Mouse (Mus musculus) CD4-positive, CD25-positive, alpha-beta regulatory T cell, adult 2 months (primary cell): ENCODE measurements around the gene Ilf3.

Experiments used
- DNase-seq: peaks from one replicate; pipeline ENCODE4 v3.0.0-alpha.2; 2012; ENCODE audit warnings: low read depth, low spot score

Gene Ilf3

DNA sequence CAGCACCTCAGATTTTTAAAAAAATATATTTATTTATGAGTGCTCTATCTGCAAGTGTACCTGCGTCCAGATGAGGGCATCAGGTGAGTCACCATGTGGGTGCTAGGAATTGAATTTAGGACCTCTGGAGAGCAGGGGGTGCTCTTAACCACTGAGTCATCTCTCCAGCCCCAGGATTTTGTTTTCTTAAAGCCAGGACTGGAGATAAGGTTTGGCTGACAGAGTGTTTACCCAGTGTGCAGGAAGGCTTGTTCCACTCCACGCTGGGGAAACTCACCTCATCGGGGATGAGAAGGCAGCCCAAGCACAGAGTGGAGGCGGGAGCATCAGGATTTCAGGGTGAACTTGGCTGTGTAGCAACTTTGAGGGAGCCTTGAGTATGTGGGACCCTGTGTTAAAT is 27.3 kb upstream of the Ilf3 start:
- no peak for DNase-seq

DNA sequence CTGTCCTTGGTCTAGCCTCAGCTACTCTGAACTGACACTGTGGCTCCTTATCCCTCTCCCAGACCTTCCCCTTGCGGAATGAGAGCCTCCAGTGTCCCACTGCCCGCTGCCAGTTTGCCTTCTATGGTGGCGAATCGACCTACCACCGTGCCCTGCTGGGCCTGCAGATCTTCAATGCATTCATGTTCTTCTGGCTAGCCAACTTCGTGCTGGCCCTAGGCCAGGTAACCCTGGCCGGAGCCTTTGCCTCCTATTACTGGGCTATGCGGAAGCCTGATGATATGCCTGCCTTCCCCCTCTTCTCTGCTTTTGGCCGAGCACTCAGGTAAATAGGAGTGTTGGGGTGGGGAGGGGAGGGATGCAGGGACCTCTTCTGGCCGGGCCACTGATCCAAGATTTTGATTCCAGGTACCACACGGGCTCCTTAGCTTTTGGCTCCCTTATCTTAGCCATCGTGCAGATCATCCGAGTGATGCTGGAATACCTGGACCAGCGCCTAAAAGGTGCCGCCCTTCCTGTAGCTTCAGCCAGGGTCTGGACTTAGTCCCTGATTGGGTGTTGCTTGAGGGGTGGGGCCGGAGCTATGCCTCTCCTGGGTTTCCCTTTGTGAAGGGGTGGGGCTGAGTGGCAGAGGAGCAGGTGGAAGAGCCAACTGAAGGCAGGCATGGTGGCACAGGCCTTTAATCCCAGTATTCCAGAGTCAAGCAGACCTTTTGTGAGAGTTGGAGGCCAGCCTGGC is 20.9 kb upstream of the Ilf3 start:
- DNase-seq = no peak

DNA sequence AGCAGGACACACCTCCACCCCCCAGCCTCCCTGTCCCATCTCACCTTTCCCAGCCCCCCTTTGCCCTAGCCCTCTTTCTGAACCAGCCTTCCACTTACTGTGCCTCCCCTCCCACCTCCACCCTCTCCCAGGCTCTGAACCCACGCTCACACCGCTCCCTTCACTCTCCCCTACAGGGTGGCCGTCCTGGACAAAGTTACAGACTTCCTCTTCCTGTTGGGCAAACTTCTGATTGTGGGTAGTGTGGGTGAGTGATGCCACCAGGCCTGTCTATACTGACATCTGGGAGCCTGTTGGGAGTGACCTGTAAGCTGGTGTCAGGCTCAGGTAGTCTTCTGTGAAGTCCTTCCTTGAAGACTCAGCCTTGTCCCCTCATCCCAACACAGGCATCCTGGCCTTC is 19.5 kb upstream of the Ilf3 start:
- no peak for DNase-seq

DNA sequence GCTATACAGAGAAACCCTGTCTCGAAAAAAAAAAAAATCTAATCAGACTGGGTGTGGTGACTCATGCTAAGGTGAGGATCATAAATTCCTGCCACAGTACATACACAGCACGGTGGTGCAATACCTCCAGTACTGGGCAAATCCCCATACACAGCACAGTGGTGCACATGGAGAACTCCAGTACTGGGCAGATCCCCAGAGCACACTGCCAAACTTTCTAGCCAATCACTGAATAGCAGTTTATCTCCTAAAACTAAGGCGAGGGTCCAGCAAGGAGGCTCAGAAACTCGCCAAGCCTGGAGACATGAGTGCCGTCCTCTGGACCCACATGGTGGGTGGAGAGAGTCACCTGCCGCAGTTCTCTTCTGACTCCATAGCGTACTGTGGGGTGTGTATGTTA is 16.5 kb upstream of the Ilf3 start:
- no peak for DNase-seq

DNA sequence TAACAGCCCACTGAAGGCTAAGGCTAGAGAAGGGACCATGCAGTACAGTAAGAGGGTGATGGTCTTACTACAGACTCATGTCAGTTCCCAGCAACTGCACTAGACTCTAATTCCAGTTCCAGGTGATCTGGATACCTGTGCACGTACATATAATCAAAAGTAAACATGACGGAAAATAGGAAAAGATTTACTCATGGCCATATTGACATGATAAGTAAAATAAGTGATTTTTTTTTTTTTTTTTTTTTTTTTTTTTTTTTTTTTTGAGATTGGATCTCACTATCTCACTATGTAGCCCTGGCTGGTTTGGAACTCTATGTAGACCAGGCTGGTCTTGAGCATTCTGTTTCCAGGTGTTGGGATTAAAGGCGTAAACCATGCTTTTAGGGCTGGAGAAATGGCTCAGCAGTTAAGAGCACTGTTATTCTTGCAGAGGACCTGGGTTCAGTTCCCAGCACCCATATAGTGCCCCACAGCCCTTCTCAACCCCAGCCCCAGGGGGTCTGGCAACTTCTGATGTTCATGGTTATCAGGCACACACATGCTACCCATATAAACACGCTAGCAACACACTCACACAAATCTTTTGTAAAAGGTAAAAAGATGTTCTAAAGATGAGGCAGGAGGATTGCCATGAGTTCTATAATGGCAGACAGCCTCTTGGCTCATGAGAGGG is 15.8 kb upstream of the Ilf3 start:
- no peak for DNase-seq

DNA sequence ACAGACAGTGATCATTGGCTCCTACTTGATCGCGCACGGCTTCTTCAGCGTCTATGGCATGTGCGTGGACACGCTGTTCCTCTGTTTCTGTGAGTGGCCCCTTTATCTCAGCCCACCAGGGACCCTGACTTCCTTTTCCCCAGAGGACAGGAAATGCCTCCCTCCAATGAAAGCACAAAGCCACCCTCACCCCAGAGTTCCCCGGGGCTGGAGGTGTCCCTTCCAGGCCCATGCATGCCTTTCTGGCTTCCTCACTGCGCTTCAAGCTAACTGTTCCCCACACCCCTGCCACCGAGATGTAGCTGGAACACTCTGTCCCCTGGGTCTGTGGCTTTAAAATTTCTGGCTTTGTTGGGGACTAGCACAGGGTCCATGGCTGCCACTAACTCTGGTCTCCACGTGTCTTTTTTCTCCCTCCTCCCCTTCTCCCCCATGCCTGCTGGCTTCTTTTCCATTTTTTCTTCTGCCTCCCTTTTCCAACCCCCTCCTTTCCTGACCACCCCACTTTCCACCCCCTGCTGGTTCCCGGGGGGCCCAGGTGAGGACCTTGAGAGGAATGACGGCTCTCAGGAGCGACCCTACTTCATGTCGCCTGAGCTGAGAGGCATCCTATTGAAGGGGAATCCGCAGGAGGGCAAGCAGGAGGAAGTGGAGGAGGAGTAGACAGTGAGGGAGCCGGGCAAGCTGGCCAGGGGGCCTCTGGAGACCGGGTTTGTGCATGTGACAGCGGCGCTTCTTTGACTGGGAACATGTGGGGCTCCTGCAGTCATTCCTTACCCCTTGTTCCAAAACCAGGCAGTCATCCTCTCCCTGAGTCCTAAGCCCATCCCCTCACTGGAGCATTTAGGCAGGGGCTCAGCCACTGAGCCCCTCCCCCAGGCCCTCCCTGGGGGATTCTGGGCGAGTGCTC is 15.0 kb upstream of the Ilf3 start:
- no peak for DNase-seq

DNA sequence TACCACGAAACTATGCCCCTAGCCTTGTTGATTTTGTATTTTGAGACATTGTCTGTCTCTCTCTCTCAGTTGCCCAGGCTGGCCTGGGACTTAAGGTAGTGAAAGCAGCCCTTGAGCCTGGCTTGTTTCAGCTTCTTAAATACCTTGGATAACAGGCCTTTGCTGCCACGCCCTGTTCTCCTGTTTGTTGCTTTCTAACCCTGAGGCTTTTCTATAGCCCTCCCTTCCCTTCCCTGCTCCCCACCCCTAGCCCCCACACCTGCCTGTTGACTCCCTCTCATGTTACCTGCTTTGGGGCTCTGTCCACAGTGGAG is 14.3 kb upstream of the Ilf3 start:
- DNase-seq = no peak

DNA sequence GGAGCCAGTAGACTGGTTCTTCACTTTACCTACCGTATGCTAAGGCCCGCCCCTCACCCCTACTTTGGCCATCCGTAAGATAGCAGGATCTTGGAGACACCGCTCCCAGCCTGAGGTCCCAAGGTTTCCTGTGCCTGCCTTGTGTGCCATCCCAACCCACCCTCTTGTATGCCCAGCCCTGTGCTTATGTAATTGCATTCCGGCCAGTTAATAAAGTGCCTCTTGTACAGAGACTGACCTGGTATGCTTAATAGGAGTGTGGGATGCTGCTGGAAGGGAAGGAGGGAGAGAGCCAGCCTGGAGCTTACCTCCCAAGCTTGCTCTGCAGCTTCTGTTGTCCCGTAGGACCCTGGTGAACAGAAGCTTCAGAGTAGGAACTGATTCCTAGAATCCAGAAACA is 12.9 kb upstream of the Ilf3 start:
- DNase-seq = no peak

DNA sequence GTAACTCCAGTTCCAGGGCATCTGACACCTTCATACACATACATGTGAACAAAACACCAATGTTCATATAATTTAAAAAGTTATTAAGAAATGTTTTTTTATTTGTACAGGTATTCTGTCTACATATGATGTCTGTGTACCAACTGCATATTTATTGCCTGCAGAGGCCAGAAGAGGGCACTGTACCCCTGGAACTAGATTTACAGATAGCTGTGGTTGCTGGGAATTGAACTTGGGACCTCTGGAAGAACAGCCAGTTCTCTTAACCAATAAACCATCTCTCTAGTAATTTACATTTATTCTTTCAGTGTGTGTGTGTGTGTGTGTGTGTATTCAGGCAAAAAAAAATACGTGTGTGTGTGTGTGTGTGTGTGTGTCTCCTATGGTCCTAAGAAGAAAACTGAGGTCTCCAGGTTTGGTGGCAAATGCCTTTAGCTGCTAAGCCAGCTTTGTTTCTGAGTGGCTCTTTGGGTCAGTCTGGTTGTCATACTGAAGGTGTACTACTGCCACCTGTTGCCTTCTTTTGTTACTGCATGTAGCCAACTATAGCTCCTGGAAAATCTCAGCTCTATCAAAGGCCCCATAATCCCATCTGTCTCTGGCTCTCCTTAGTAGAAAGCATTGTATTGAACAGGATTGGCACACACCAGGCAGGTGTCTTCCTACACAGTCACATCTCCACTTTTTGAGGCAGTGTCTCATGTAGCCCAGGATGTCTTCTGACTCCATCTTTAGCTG is 10.5 kb upstream of the Ilf3 start:
- DNase-seq = peak; percentile 88

DNA sequence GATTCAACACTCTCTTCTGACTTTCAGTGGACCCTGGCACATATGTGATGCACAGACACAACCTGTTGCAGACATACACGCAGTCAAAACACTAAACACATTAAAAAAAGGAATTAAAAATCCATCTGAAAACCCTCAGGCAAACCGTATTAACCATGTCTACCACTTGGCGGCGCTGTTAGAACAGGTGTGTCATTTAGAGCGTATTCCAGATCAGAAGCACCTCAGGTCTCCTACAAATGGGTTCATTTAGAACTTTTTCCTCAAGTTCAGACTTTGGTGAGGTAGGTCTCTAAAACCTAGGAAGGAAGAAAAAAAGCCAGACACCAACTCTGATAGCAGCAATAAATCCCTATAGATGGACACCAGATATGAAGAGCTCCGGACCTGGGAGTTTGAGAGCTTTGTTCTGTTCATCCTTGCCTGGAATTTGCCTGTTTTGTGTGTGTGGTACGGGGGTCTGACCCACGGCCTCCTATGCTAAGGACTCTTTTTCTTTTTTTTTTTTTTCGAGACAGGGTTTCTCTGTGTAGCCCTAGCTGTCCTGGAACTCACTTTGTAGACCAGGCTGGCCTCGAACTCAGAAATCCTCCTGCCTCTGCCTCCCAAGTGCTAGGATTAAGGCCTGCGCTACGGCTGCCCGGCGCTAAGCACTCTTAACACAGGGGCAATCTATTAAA is 990 bp upstream of the Ilf3 start:
- DNase-seq = peak; percentile 91

DNA sequence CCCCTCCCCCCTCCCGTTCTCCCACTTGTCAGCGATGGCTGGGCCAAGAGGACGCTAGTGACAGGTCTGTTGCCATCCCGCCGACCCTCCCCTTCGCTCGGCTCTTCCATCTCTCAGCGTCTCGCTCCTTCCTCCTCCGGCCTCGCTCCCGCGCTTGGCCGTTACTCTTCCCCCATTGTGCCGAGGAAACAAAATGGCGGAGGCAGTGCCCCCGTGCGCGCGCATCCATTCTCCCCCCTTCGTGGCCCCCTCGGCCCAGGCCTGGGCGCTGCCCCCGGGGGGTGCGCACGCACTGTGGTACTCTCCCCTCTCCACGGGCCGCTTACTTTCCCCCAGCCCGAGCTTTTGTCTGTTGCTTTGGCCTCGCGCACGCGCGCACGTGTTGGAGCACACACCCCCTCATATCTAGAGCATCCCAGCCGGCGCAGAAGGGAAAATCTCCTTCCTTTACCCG is 487 bp downstream of the Ilf3 start:
- DNase-seq = peak; percentile 87

DNA sequence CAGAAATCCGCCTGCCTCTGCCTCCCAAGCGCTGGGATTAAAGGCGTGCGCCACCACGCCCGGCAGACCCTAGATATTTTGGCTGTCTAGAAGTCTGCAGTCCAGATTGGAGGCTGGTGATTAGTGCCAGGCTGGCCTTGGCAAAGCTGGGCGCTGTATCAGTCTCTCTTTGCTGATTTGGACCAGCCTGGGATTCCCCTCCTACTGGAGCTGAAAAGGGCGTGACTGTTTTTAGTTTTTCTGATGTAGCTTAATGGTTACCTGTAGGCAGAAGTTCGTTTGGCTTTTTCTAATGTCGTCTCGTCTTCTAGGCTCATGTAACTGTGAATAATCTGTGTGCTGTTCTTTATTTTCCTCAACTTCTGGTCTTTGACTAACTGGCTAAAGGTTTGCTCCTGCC is 1.4 kb downstream of the Ilf3 start:
- DNase-seq = peak; percentile 47

DNA sequence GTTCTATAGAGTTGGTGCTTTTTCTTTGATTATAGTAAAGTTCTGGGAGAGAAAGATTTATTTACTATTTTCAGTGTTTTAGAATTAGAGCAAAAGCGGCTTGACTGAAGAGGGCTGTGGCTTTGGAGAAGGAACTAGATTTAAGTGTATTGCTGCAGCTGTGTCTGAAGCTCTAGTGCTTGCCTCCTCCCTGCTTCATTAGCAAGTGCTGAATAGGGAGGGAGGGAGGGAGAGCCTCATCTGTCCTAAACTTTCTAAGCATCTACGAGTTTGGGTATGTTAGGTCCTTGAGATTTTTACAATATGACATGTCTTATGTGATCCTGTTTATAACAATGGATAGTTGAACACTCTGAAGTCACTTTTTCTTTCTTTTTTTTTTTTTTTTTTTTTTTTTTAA is 3.2 kb downstream of the Ilf3 start:
- DNase-seq = no peak

DNA sequence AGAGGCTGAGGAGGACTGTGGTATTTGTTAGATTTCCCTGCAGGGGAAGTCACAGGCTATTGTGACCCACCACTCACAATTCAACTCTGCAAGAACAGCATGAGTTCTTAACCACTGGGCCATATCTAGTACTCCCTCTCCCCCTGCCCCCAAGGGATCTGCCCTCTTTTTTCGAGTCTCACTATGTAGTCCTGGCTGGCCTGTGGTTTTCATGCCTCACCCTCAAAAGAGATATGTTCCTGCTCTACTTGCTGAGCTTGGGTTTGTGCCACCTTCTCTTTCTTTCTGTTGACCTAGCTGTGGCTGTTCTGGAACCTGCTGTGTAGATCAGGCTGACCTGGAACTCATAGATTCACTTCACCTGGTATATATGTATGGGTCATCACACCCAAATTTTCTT is 4.8 kb downstream of the Ilf3 start:
- no peak for DNase-seq

DNA sequence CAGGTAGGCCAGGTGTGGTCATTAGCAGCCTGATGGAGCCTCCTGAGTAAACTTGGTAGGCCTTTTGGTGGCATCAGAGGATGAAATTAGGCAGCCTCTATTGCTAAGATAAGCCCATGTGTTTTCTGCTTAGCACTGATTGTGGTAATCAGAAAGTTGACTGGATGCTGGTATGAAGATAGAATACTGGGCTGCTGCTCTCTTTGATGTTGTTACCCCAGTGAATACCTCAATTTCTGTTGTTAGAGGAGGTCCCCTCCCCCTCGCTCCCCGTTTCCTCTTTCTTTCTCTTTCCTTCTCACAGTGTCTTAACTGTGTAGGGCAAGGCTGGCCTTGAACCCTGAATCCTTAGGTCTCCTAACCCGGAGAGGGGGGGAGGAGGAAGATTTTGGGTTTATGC is 11.5 kb downstream of the Ilf3 start:
- DNase-seq = peak; percentile 40

DNA sequence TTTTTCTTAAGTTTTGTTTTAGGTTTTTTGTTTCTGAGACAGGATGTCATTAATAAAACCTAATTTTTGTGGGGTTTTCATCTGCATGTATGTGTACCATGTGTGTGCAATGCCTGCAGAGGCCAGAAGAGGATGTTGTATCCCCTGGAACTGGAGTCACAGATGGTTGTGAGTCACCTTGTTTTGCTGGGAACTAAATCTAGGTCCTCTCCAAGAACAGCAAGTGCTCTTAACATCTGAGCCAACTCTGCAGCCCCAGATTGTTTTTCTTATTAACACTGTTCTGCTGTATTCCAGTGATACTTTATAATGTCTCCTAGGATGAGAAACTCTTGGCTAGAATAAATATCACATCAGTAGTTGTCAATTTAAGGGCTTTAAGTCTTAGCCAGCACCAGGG is 13.2 kb downstream of the Ilf3 start:
- no peak for DNase-seq

DNA sequence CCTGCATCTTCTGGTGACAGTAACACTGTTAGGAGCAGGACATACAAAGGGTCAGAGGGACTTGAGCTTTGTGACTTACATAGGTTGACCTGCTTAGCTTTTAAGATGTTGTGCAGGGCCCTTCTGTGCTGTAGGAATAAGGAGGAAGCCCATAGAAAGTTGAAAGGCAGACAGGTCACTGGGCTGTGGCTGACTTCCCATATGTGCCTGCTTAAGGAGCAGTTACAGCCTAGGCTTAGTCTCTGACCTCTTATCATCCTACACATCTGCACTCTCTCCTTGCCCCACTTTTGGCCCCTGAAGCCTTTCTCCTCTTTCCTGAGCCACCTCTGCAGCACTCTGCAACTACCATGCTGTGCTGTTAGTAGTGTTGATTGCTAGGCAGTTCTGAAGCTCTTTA is 16.3 kb downstream of the Ilf3 start:
- DNase-seq = no peak

DNA sequence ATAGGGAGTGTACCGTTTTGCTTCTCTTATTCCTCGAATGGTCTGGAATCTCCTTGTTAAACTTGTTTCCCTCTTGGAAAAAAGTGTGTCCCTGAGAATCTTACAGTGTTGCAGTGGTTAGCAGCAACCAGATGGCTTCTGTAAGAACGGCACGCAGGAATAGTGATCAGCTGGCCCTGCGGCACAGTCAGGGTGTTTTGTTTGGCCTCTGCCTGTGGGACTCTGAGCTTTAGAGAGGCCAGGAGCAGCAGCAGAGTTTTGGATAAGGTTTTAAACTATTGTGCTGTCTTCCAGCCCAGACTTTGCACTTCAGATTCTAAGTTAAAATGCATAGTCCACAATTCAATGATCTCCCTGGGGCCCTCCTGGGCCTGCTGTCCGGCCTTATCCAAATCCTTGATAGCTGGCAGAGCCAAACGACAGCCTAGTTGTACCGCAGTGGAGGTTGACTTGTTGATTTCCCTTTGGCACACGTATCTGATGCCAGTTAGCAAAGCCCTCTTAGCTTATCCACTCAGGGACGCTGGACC is 25.0 kb downstream of the Ilf3 start:
- no peak for DNase-seq

DNA sequence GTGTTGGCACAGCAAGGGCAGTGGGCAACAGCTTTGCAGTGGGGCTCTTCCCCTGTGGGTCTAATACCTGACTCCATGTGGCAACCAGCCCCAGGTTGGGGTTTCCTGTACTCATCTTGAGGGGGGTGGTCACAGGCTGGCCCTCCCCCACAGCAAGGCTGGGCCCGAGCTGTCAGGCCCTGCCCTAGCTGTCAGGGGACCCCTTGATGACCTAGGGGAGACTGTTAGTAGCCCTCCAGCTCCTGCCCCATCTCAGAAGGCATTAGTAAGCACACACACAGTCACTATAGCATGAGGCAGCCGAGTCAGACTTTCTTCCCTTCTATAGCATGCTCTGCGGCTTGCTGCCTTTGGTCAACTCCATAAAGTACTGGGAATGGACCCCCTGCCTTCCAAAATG is 28.0 kb downstream of the Ilf3 start:
- DNase-seq = no peak

DNA sequence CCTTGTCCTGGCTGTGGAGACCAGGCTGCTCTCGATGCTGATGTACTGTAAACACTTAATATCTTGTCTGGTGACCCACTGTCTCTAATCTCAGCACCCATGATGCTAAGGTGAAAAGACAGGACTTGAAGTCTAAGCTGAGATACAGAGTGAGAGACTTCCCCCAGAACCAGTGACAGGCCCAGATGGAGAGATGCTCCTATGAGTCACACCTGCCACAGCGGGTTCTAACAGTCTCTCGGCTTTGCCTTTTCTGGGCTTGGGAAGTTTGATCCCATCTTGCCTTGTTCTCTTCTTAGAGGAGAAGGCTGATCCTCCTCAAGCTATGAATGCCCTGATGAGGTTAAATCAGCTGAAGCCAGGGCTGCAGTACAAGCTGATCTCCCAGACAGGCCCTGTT is 29.5 kb downstream of the Ilf3 start:
- DNase-seq = no peak

DNA sequence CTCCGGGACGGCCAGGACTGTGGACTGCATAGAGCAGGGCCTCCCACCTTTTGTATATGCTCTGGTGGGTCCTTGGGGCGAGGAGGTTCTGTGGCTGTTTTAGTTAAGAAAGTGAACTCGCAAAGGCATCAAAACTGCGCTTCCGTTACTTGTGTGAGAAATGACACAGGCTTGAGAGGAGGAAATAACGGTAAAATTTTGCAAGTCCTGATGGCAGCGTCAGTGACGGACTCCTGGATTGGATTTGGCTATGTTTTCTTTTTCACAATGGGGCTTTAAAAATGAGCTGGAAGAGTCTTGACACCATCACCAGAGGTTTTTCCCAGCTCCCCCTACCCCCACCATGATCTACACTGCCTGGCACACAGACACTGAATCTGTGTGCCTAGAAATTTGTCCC is 33.4 kb downstream of the Ilf3 start:
- DNase-seq = no peak
